ENCODE assay signal across 7 mouse cellular contexts in the genomic region with DNA sequence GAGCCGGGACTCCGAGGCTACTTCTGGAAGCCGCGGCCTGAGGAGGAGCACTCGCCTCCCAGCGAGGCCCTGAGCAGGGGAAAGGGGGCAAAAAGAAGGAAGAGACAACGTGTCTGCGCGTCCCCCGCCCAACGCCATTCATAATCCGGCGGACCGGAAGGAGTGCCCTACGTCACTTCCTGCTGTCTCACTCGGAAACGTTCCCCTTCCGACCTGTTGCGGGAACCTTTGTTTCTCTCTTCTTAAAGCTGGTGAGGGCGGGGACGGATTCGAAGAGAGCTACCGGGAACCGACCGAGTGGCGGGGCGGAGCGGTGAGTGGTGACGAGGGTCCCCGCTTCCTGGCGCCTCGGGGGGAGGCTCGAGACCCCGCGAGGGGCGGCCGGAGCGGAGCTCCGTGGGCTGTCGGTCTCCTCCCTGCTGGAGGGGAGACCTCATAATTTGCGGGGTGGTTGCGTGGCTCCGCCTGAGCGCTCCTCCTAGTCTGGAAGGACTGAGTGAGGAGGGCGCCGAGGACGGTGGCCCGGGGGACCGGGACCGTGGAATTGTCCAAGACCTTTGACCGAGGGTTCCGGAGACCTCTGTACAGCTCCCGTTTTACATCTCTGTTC. TPM values are rescaled to one million over a fixed set of nuclear protein-coding genes. Genes with fewer than 3 reads are reported as not detected.
DNase-seq lines count a peak whose midpoint lies in the region; ATAC-seq and TF ChIP-seq lines count a peak whose summit lies in the region.

Gene Ints12 (plus strand): TSS at position 177 of the 610 bp plus-strand sequence.
Gene Gstcd (minus strand): TSS at position 370 of the 610 bp plus-strand sequence.

- peaks cover 10% of the 10 kb centered on the region for H3K36me3 ChIP-seq in embryonic facial prominence, embryonic 10.5 days (replicated peaks)
- H3K36me3 ChIP-seq in intestine, postnatal 0 days (ENCODE audit: control insufficient read depth, insufficient read depth) = no peaks in the 10 kb centered on the region
- H3K36me3 ChIP-seq in midbrain, embryonic 12.5 days = peaks cover 5% of the 10 kb centered on the region; the same call in 1 of the 2 replicates
- H3K36me3 ChIP-seq in small intestine, adult 2 months (ENCODE audit: control insufficient read depth, insufficient read depth, low read length) = no peaks in the 10 kb centered on the region; the same call in 1 of the 2 replicates

- intact Hi-C loops in left cerebral cortex, postnatal 4 days (cut with DNase I) = loop anchor here (5.0 kb wide), 1 partner anchor 344 kb away; no protein-coding TSS in a partner anchor

- under 1% methylated on average over 53 of the region's 53 CpGs for WGBS in embryonic facial prominence, embryonic 10.5 days
- whole genome bisulfite sequencing in intestine, postnatal 0 days = under 1% methylated on average over 51 of the region's 53 CpGs
- under 1% methylated on average over 49 of the region's 53 CpGs for WGBS in midbrain, embryonic 12.5 days
- WGBS in small intestine, adult 2 months = under 1% methylated on average over 53 of the region's 53 CpGs

- peak; percentile 7; the same call in 1 of the 2 replicates for TF ChIP-seq CTCF in intestine, postnatal 0 days (IDR thresholded peaks at IDR 0.05; ENCODE audit: low read depth)
- no peak for TF ChIP-seq CTCF in small intestine, adult 2 months (IDR thresholded peaks at IDR 0.05; ENCODE audit: extremely low read depth, insufficient read length, insufficient replicate concordance, low read depth, low read length)

- DNase-seq in adrenal gland, postnatal 10 days = peak; percentile 94
- peak; percentile 93 for DNase-seq in embryonic facial prominence, embryonic 10.5 days (ENCODE audit: low spot score)
- peak; percentile 46 for DNase-seq in gonadal fat pad, adult 2 months (ENCODE audit: low read depth)
- DNase-seq in left cerebral cortex, postnatal 4 days = peak; percentile 94

- peak; percentile 97 for ATAC-seq in intestine, postnatal 0 days
- peak; percentile 96 for ATAC-seq in midbrain, embryonic 12.5 days (ENCODE audit: low FRiP score, low read depth)

- H3K9ac ChIP-seq in intestine, postnatal 0 days (ENCODE audit: low read depth, low read length) = peak within 1 kb of the TSS; percentile 90
- H3K9ac ChIP-seq in midbrain, embryonic 12.5 days (replicated peaks) = peak within 1 kb of the TSS; percentile 96

- H3K27me3 ChIP-seq in embryonic facial prominence, embryonic 10.5 days (replicated peaks; ENCODE audit: low read depth, poor library complexity, severe bottlenecking) = no peaks in the 10 kb centered on the region
- H3K27me3 ChIP-seq in intestine, postnatal 0 days (replicated peaks; ENCODE audit: control insufficient read depth, insufficient read depth, low read length) = no peaks in the 10 kb centered on the region
- no peaks in the 10 kb centered on the region for H3K27me3 ChIP-seq in midbrain, embryonic 12.5 days
- H3K27me3 ChIP-seq in small intestine, adult 2 months (ENCODE audit: control insufficient read depth, insufficient read depth, low read length) = no peaks in the 10 kb centered on the region

- H3K4me1 ChIP-seq in embryonic facial prominence, embryonic 10.5 days = peaks cover 21% of the 10 kb centered on the region
- 0 out of 2 replicates have a peak, but pooled peaks cover 9% of the 10 kb centered on the region for H3K4me1 ChIP-seq in intestine, postnatal 0 days (replicated peaks; ENCODE audit: control insufficient read depth, insufficient read depth, low read length)
- peaks cover 20% of the 10 kb centered on the region for H3K4me1 ChIP-seq in midbrain, embryonic 12.5 days
- H3K4me1 ChIP-seq in small intestine, adult 2 months (ENCODE audit: control insufficient read depth, insufficient read depth, insufficient read length, low read length) = 0 out of 2 replicates have a peak, but pooled peaks cover 2% of the 10 kb centered on the region

- H3K4me3 ChIP-seq in embryonic facial prominence, embryonic 10.5 days = peak within 1 kb of the TSS; percentile 89
- H3K4me3 ChIP-seq in intestine, postnatal 0 days (ENCODE audit: low read depth, low read length) = peak within 1 kb of the TSS; percentile 99
- H3K4me3 ChIP-seq in midbrain, embryonic 12.5 days = peak within 1 kb of the TSS; percentile 94
- H3K4me3 ChIP-seq in small intestine, adult 2 months (ENCODE audit: low read depth, low read length) = peak within 1 kb of the TSS; percentile 91

- H3K9me3 ChIP-seq in embryonic facial prominence, embryonic 10.5 days = no peaks in the 10 kb centered on the region
- no peaks in the 10 kb centered on the region for H3K9me3 ChIP-seq in intestine, postnatal 0 days (ENCODE audit: control insufficient read depth)
- no peaks in the 10 kb centered on the region for H3K9me3 ChIP-seq in midbrain, embryonic 12.5 days

- peak; percentile 52; the same call in 1 of the 2 replicates for TF ChIP-seq POLR2A in small intestine, adult 2 months (IDR thresholded peaks at IDR 0.05; ENCODE audit: low read depth, low read length)

- H3K4me2 ChIP-seq in intestine, postnatal 0 days (replicated peaks; ENCODE audit: low read depth) = peak within 1 kb of the TSS; percentile 81
- peak within 1 kb of the TSS; percentile 61 for H3K4me2 ChIP-seq in midbrain, embryonic 12.5 days (replicated peaks)

- H3K27ac ChIP-seq in embryonic facial prominence, embryonic 10.5 days (replicated peaks) = peak within 1 kb of the TSS; percentile 94
- peak within 1 kb of the TSS; percentile 95 for H3K27ac ChIP-seq in intestine, postnatal 0 days (ENCODE audit: low read depth, low read length)
- H3K27ac ChIP-seq in midbrain, embryonic 12.5 days (replicated peaks) = peak within 1 kb of the TSS; percentile 99
- H3K27ac ChIP-seq in small intestine, adult 2 months (ENCODE audit: insufficient read depth, low read depth, low read length) = peak within 1 kb of the TSS; percentile 89

RNA-seq across cellular contexts. Expression of gene Ints12, which starts in this region (rescaled TPM):
- 10 to 100 TPM; 12.2 to 12.6 TPM for total RNA-seq in adrenal gland, postnatal 10 days (2021)
- 22.5 and 24.0 TPM in 2 replicates for polyA plus RNA-seq in embryonic facial prominence, embryonic 10.5 days (2016; fragmentation: Nextera tagmentation; extraction: Ambion mirVana)
- polyA plus RNA-seq in gonadal fat pad, adult 2 months (2012; rRNA removed) = 8.7 and 9.5 TPM in 2 replicates
- 16.0 and 17.1 TPM in 2 replicates for polyA plus RNA-seq in intestine, postnatal 0 days (2015; fragmentation: Nextera tagmentation; extraction: Ambion mirVana)
- 10 to 100 TPM; 11.4 to 12.7 TPM for total RNA-seq in left cerebral cortex, postnatal 4 days (2021)
- polyA plus RNA-seq in midbrain, embryonic 12.5 days (2016; fragmentation: Nextera tagmentation; extraction: Ambion mirVana) = 27.6 and 27.7 TPM in 2 replicates
- polyA plus RNA-seq in small intestine, adult 2 months (2012; rRNA removed) = 3.7 and 4.1 TPM in 2 replicates

RNA-seq across cellular contexts. Expression of gene Gstcd, which starts in this region (rescaled TPM):
- total RNA-seq in adrenal gland, postnatal 10 days (2021) = 10 to 100 TPM; 12.8 to 15.8 TPM
- 9.7 and 10.2 TPM in 2 replicates for polyA plus RNA-seq in embryonic facial prominence, embryonic 10.5 days (2016; fragmentation: Nextera tagmentation; extraction: Ambion mirVana)
- 3.8 and 5.1 TPM in 2 replicates for polyA plus RNA-seq in gonadal fat pad, adult 2 months (2012; rRNA removed)
- 1.5 and 2.0 TPM in 2 replicates for polyA plus RNA-seq in intestine, postnatal 0 days (2015; fragmentation: Nextera tagmentation; extraction: Ambion mirVana)
- 10 to 100 TPM; 11.1 to 12.3 TPM for total RNA-seq in left cerebral cortex, postnatal 4 days (2021)
- 8.5 and 9.4 TPM in 2 replicates for polyA plus RNA-seq in midbrain, embryonic 12.5 days (2016; fragmentation: Nextera tagmentation; extraction: Ambion mirVana)
- polyA plus RNA-seq in small intestine, adult 2 months (2012; rRNA removed) = 1.3 and 2.2 TPM in 2 replicates

Comparison
In these comparisons a context has a peak if more than half of its experiments do, and no peak if none do; other contexts are left out.
1. Peak in every context shown above with its lines: DNase-seq, ATAC-seq, H3K4me3 ChIP-seq and H3K27ac ChIP-seq.